Comparison of ENCODE assay signal across 31 mouse cellular contexts in the genomic region with DNA sequence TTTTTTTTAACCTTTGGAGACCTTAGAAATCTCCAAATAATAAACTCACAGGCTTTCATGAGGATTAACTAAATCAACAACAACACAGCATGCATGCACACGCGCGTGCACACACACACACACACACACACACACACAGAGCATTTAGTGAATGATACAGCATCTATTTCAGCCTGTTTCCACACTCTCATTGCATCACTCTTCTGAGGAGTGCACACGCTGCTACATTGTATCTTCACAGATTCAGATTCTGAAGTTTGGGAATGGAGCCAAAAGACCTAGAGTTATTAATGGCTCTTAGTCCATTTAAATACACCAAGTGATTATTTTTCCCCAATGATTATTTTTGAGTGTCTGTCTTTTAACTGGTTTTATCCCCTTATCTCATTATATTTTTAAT.
DNase-seq lines count a peak whose midpoint lies in the region; ATAC-seq and TF ChIP-seq lines count a peak whose summit lies in the region.
"Had no signal": no experiment of that assay in that cellular context is flagged by ENCODE, and none has a peak within 500 bp of the region (broad histone marks: within the 10 kb centered on the region; RNA-seq: fewer than 3 reads in every experiment).

No protein-coding gene starts in this region.

- H3K4me1 ChIP-seq in forebrain, embryonic 14.5 days (ENCODE audit: control insufficient read depth, insufficient read depth, low read length), result no peaks in the 10 kb centered on the region
- H3K4me1 ChIP-seq in forebrain, embryonic 11.5 days (replicated peaks; ENCODE audit: control insufficient read depth, insufficient read depth, low read length), result no peaks in the 10 kb centered on the region
- peaks cover 20% of the 10 kb centered on the region for H3K4me1 ChIP-seq in liver, postnatal 0 days (ENCODE audit: insufficient read depth)
- peaks cover 47% of the 10 kb centered on the region for H3K4me1 ChIP-seq in liver, embryonic 12.5 days
- H3K4me1 ChIP-seq: forebrain, embryonic 12.5 days; hindbrain, embryonic 10.5 days; midbrain, embryonic 13.5 days had no signal

- no peak overlapping the region for H3ac ChIP-seq in myocyte (ENCODE audit: control insufficient read depth, insufficient read length)

- 86% methylated on average over 4 of the region's 4 CpGs for WGBS in forebrain, embryonic 14.5 days
- WGBS in forebrain, embryonic 11.5 days, result 94% methylated on average over 4 of the region's 4 CpGs
- 71% methylated on average over 4 of the region's 4 CpGs for WGBS in liver, postnatal 0 days (ENCODE audit: insufficient replicate concordance)
- 83% methylated on average over 4 of the region's 4 CpGs for WGBS in liver, embryonic 12.5 days (ENCODE audit: insufficient replicate concordance)

- no peaks in the 10 kb centered on the region for H3K9me3 ChIP-seq in forebrain, embryonic 14.5 days (replicated peaks; ENCODE audit: control insufficient read depth, low read length)
- H3K9me3 ChIP-seq in forebrain, embryonic 11.5 days (ENCODE audit: control insufficient read depth, low read length), result no peaks in the 10 kb centered on the region
- H3K9me3 ChIP-seq in liver, postnatal 0 days (ENCODE audit: low read length), result no peaks in the 10 kb centered on the region
- no peaks in the 10 kb centered on the region for H3K9me3 ChIP-seq in liver, embryonic 12.5 days (replicated peaks)
- H3K9me3 ChIP-seq: G1E; hindbrain, embryonic 10.5 days; liver, embryonic 15.5 days; midbrain, embryonic 13.5 days; stomach, embryonic 15.5 days had no signal

- H3K27ac ChIP-seq in forebrain, embryonic 14.5 days (ENCODE audit: low read depth, low read length), result no peak overlapping the region
- no peak overlapping the region for H3K27ac ChIP-seq in forebrain, embryonic 11.5 days (ENCODE audit: low read depth, low read length)
- peak overlapping the region; percentile 89 for H3K27ac ChIP-seq in liver, postnatal 0 days (ENCODE audit: low read depth)
- H3K27ac ChIP-seq in liver, embryonic 12.5 days, result no peak overlapping the region
- H3K27ac ChIP-seq: forebrain, embryonic 12.5 days; hindbrain, embryonic 10.5 days; midbrain, embryonic 13.5 days; stomach, embryonic 15.5 days had no signal

- peak; percentile 37 for DNase-seq in forebrain, embryonic 14.5 days (ENCODE audit: low spot score)
- DNase-seq in forebrain, embryonic 11.5 days (ENCODE audit: low spot score), result no peak
- no peak for DNase-seq in liver, postnatal 0 days
- DNase-seq in adipocyte (ENCODE audit: low spot score), result peak; percentile 59
- DNase-seq in gastrocnemius, postnatal 14 days, result no peak
- DNase-seq: adrenal gland, postnatal 14 days; cerebellum, adult 11-12 months; cerebellum, postnatal 10 days; gastrocnemius, postnatal 25 days; heart, adult 18-20 months; heart, postnatal 10 days; kidney, adult 9 months; kidney, postnatal 10 days; layer of hippocampus, adult 9-11 months; liver; lung, postnatal 36 days; right cerebral cortex, postnatal 25 days; thymus, postnatal 14 days had no signal

- H3K4me3 ChIP-seq in forebrain, embryonic 14.5 days (ENCODE audit: low read depth, low read length), result no peak overlapping the region
- H3K4me3 ChIP-seq in forebrain, embryonic 11.5 days (ENCODE audit: low read depth, low read length), result no peak overlapping the region
- H3K4me3 ChIP-seq in liver, postnatal 0 days (ENCODE audit: low read depth, low read length), result no peak overlapping the region
- no peak overlapping the region for H3K4me3 ChIP-seq in liver, embryonic 12.5 days
- no peak overlapping the region for H3K4me3 ChIP-seq in myocyte
- H3K4me3 ChIP-seq: erythroblast, embryonic 14.5 days; forebrain, embryonic 12.5 days; hindbrain, embryonic 10.5 days; liver, embryonic 15.5 days; midbrain, embryonic 13.5 days; stomach, embryonic 15.5 days had no signal

- TF ChIP-seq POLR2A in myocyte (IDR thresholded peaks at IDR 0.05; ENCODE audit: insufficient read length, low read depth), result no peak

- H3K79me2 ChIP-seq in myocyte (ENCODE audit: control insufficient read depth, insufficient read depth), result peaks cover 21% of the 10 kb centered on the region

- no peak overlapping the region for H3K4me2 ChIP-seq in forebrain, embryonic 14.5 days (ENCODE audit: low read length)
- H3K4me2 ChIP-seq in forebrain, embryonic 11.5 days (ENCODE audit: low read depth, low read length, severe bottlenecking), result no peak overlapping the region
- no peak overlapping the region for H3K4me2 ChIP-seq in liver, postnatal 0 days (ENCODE audit: low read depth, low read length)
- no peak overlapping the region for H3K4me2 ChIP-seq in liver, embryonic 12.5 days
- H3K4me2 ChIP-seq in myocyte (ENCODE audit: low read depth), result no peak overlapping the region
- H3K4me2 ChIP-seq: forebrain, embryonic 12.5 days; heart, embryonic 11.5 days; liver, embryonic 15.5 days; midbrain, embryonic 13.5 days; stomach, embryonic 15.5 days had no signal

- TF ChIP-seq CTCF in liver, postnatal 0 days (IDR thresholded peaks at IDR 0.05; ENCODE audit: low read depth), result no peak

- TF ChIP-seq EP300 in liver, postnatal 0 days (IDR thresholded peaks at IDR 0.05; ENCODE audit: low read depth), result no peak

- no peaks in the 10 kb centered on the region for H3K36me3 ChIP-seq in forebrain, embryonic 14.5 days (ENCODE audit: control insufficient read depth, insufficient read depth, low read length)
- H3K36me3 ChIP-seq in forebrain, embryonic 11.5 days (ENCODE audit: control insufficient read depth, insufficient read depth, low read length), result no peaks in the 10 kb centered on the region
- peaks cover 4% of the 10 kb centered on the region; the same call in 1 of the 2 replicates for H3K36me3 ChIP-seq in liver, postnatal 0 days (replicated peaks; ENCODE audit: insufficient read depth, low read length)
- H3K36me3 ChIP-seq in liver, embryonic 12.5 days, result 0 out of 2 replicates have a peak, but pooled peaks cover 3% of the 10 kb centered on the region
- H3K36me3 ChIP-seq in myocyte (ENCODE audit: control insufficient read depth, insufficient read depth), result peaks cover 14% of the 10 kb centered on the region
- H3K36me3 ChIP-seq: stomach, embryonic 15.5 days had no signal

- intact Hi-C loops in gastrocnemius, postnatal 14 days (cut with DNase I; ENCODE audit: low total_unique reads), result no loop called here

- no peak for ATAC-seq in forebrain, embryonic 14.5 days
- ATAC-seq in forebrain, embryonic 11.5 days (replicated peaks; ENCODE audit: low FRiP score), result no peak
- ATAC-seq in liver, postnatal 0 days, result no peak
- no peak for ATAC-seq in liver, embryonic 12.5 days
- ATAC-seq: hindbrain, embryonic 16.5 days; intestine, embryonic 16.5 days; midbrain, embryonic 13.5 days; Patski had no signal

- H3K27me3 ChIP-seq in forebrain, embryonic 14.5 days (replicated peaks; ENCODE audit: control insufficient read depth, insufficient read depth, low read length), result no peaks in the 10 kb centered on the region
- no peaks in the 10 kb centered on the region for H3K27me3 ChIP-seq in forebrain, embryonic 11.5 days (ENCODE audit: control insufficient read depth, insufficient read depth, low read length)
- no peaks in the 10 kb centered on the region for H3K27me3 ChIP-seq in liver, postnatal 0 days (ENCODE audit: insufficient read depth, low read length)
- H3K27me3 ChIP-seq in liver, embryonic 12.5 days (replicated peaks), result no peaks in the 10 kb centered on the region
- no peaks in the 10 kb centered on the region for H3K27me3 ChIP-seq in myocyte (ENCODE audit: control insufficient read depth, insufficient read depth, insufficient read length)
- H3K27me3 ChIP-seq: forebrain, embryonic 12.5 days; liver, embryonic 15.5 days; midbrain, embryonic 13.5 days; Patski; stomach, embryonic 15.5 days had no signal

- no peak overlapping the region for H3K9ac ChIP-seq in forebrain, embryonic 14.5 days (ENCODE audit: low read length)
- H3K9ac ChIP-seq in forebrain, embryonic 11.5 days (ENCODE audit: low read length), result no peak overlapping the region
- no peak overlapping the region for H3K9ac ChIP-seq in liver, postnatal 0 days (replicated peaks)
- H3K9ac ChIP-seq in liver, embryonic 12.5 days, result no peak overlapping the region
- H3K9ac ChIP-seq: forebrain, embryonic 12.5 days; liver, embryonic 15.5 days; midbrain, embryonic 13.5 days; stomach, embryonic 15.5 days had no signal

TF ChIP-seq in myocyte, 11 proteins besides CTCF, POLR2A, EP300 and RAD21:
- TF ChIP-seq MYOD1 (IDR thresholded peaks at IDR 0.05; ENCODE audit: control insufficient read depth in 1 of 3, insufficient read length in 2 of 3, low read depth in 2 of 3) (no peak), SRF (IDR thresholded peaks at IDR 0.05; ENCODE audit: control insufficient read depth, insufficient read length, low read depth) (no peak), CEBPB (IDR thresholded peaks at IDR 0.05; ENCODE audit: insufficient read depth, poor library complexity, severe bottlenecking) (0 out of 2 replicates have a peak, but pooled peaks have one; percentile 15)

Comparison
In these comparisons a context has a peak if more than half of its experiments do, and no peak if none do; other contexts are left out.
1. DNase-seq: peak in forebrain, embryonic 14.5 days (single experiment) and adipocyte (single experiment); none in forebrain, embryonic 11.5 days (single experiment), liver, postnatal 0 days (single experiment) and gastrocnemius, postnatal 14 days (single experiment).